Mouse (Mus musculus) CH12.LX (cell line): ENCODE data around the gene Fos.

Source experiments
- CTCF ChIP-seq, 2 experiments: IDR thresholded peaks in 1 of 2; conservative IDR thresholded peaks in 1 of 2; 2 replicates each; pipeline ENCODE4 v1.5.1; 2011 to 2012; ENCODE audit warnings: low read depth in 2 of 2, low read length in 2 of 2, improper control_type of control experiment in 1 of 2, inconsistent platforms in 1 of 2, mild to moderate bottlenecking in 1 of 2, moderate library complexity in 1 of 2
- USF1 ChIP-seq: IDR thresholded peaks from 2 replicates; pipeline ENCODE4 v1.6.1; 2014; ENCODE audit warnings: low read depth, mild to moderate bottlenecking, inconsistent platforms, low read length, improper control_type of control experiment

GRCm38 (mm10) chr12:85427802-85428201 is 45.9 kb upstream of the Fos start:
- TF ChIP-seq USF1 (no peak), CTCF (conservative IDR thresholded peaks at IDR 0.05 in 1 of 2, IDR thresholded peaks at IDR 0.05 in 1 of 2; ENCODE audit: low read depth in 2 of 2, low read length in 2 of 2) (no peak)
